Mouse (Mus musculus): ENCODE data around the gene 6030458C11Rik.

DNA sequence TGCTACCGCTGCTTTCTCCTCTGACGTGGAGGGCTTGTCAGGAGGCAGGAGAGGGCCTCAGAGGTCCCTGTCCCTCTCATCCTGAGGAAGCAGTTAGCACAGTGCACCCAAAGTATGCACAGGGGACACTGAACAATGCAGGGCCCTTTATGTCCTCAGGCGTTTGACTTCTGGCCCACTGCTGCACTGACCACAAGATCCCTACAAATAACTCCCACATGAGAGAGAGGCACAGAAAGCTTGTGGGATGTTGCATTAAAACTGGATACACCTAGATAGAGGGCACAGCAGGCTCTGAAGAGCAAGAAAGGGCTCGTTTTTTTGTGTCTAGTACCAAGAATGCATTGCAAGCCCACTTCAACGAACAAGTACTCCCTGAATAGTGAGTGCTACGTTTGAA, 30.1 kb downstream of the 6030458C11Rik start:
- TF ChIP-seq CTCF (IDR thresholded peaks at IDR 0.05; ENCODE audit: extremely low read depth, insufficient read length, insufficient replicate concordance, low read depth, low read length) (no peak), POLR2A (IDR thresholded peaks at IDR 0.05; ENCODE audit: low read depth, low read length) (no peak)

Data from small intestine, adult 2 months (tissue).